Comparison of ENCODE assay signal across 8 mouse cellular contexts in the genomic region with DNA sequence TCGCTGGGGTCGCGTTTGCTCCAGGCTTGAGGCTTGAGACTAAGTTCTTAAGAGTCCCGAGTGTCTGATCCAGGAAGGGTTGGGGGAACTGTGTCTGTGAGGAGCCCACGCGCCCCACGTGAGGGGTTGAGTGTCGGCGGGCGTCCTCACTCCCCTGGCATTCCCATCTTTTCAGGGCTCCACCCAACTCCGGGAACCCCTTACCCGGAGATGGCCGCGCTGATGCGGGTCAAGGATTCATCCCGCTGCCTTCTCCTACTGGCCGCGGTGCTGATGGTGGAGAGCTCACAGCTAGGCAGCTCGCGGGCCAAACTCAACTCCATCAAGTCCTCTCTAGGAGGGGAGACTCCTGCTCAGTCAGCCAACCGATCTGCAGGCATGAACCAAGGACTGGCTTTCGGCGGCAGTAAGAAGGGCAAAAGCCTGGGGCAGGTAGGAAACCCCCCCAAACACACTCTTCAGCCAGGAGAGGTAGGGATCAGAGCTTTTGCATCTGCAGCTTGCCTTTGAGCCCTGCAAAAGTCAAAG. TPM values are rescaled to one million over a fixed set of nuclear protein-coding genes. Genes with fewer than 3 reads are reported as not detected.
DNase-seq lines count a peak whose midpoint lies in the region; ATAC-seq lines count a peak whose summit lies in the region.

No protein-coding gene starts in this region.

- H3K36me3 ChIP-seq in heart, embryonic 12.5 days = no peaks in the 10 kb centered on the region
- no peaks in the 10 kb centered on the region for H3K36me3 ChIP-seq in forebrain, embryonic 16.5 days (ENCODE audit: control insufficient read depth, insufficient read depth)
- no peaks in the 10 kb centered on the region for H3K36me3 ChIP-seq in limb, embryonic 11.5 days (ENCODE audit: control insufficient read depth, insufficient read depth, low read length)

- H3K9ac ChIP-seq in heart, embryonic 12.5 days = peak overlapping the region; percentile 53
- peak overlapping the region; percentile 33; the same call in 1 of the 2 replicates for H3K9ac ChIP-seq in forebrain, embryonic 16.5 days (replicated peaks; ENCODE audit: low read depth, low read length)
- H3K9ac ChIP-seq in limb, embryonic 11.5 days (ENCODE audit: low read length) = peak overlapping the region; percentile 41

- 0 out of 2 replicates have a peak, but pooled peaks have one; percentile 7 for ATAC-seq in heart, embryonic 12.5 days (ENCODE audit: insufficient number of reproducible peaks, low FRiP score)
- ATAC-seq in forebrain, embryonic 16.5 days = 0 out of 2 replicates have a peak, but pooled peaks have one; percentile 7
- ATAC-seq in limb, embryonic 11.5 days (ENCODE audit: insufficient number of reproducible peaks, low FRiP score, low TSS enrichment, low read depth) = no peak

- H3K4me2 ChIP-seq in heart, embryonic 12.5 days = peak overlapping the region; percentile 94
- peak overlapping the region; percentile 81 for H3K4me2 ChIP-seq in forebrain, embryonic 16.5 days (ENCODE audit: low read length)
- H3K4me2 ChIP-seq in limb, embryonic 11.5 days (ENCODE audit: low read depth, severe bottlenecking) = peak overlapping the region; percentile 78

- intact Hi-C loops in heart, postnatal 10 days (cut with DNase I) = loop anchor here (5.0 to 10.0 kb wide), 3 partner anchors 109 to 491 kb away; no protein-coding TSS in a partner anchor

- H3K27ac ChIP-seq in heart, embryonic 12.5 days (ENCODE audit: poor library complexity, severe bottlenecking) = no peak overlapping the region
- H3K27ac ChIP-seq in forebrain, embryonic 16.5 days (ENCODE audit: low read length) = no peak overlapping the region
- no peak overlapping the region for H3K27ac ChIP-seq in limb, embryonic 11.5 days (replicated peaks; ENCODE audit: low read depth, low read length)

- WGBS in heart, embryonic 12.5 days = under 1% methylated on average over 23 of the region's 23 CpGs
- WGBS in forebrain, embryonic 16.5 days = under 1% methylated on average over 23 of the region's 23 CpGs
- WGBS in limb, embryonic 11.5 days = under 1% methylated on average over 23 of the region's 23 CpGs

- H3K4me3 ChIP-seq in heart, embryonic 12.5 days = peak overlapping the region; percentile 46
- H3K4me3 ChIP-seq in forebrain, embryonic 16.5 days (replicated peaks; ENCODE audit: low read length) = peak overlapping the region; percentile 46
- peak overlapping the region; percentile 44 for H3K4me3 ChIP-seq in limb, embryonic 11.5 days (ENCODE audit: low read depth, low read length)

- H3K9me3 ChIP-seq in heart, embryonic 12.5 days (replicated peaks) = no peaks in the 10 kb centered on the region
- H3K9me3 ChIP-seq in forebrain, embryonic 16.5 days (ENCODE audit: control insufficient read depth, low read length) = no peaks in the 10 kb centered on the region
- H3K9me3 ChIP-seq in limb, embryonic 11.5 days (ENCODE audit: control insufficient read depth, low read length) = no peaks in the 10 kb centered on the region

- H3K4me1 ChIP-seq in heart, embryonic 12.5 days (replicated peaks) = peaks cover 18% of the 10 kb centered on the region; the same call in 1 of the 2 replicates
- peaks cover 25% of the 10 kb centered on the region for H3K4me1 ChIP-seq in forebrain, embryonic 16.5 days (replicated peaks; ENCODE audit: control insufficient read depth, insufficient read depth, low read length)
- no peaks in the 10 kb centered on the region; the same call in 1 of the 2 replicates for H3K4me1 ChIP-seq in limb, embryonic 11.5 days (ENCODE audit: control insufficient read depth, insufficient read depth, low read length)

- H3K27me3 ChIP-seq in heart, embryonic 12.5 days (replicated peaks) = peaks cover 17% of the 10 kb centered on the region
- H3K27me3 ChIP-seq in forebrain, embryonic 16.5 days (replicated peaks; ENCODE audit: control insufficient read depth, insufficient read depth, low read length) = peaks cover 10% of the 10 kb centered on the region
- H3K27me3 ChIP-seq in limb, embryonic 11.5 days (ENCODE audit: control insufficient read depth, insufficient read depth, low read length) = no peaks in the 10 kb centered on the region

- no peak for DNase-seq in heart, postnatal 10 days
- DNase-seq in R1 (ENCODE audit: low read depth, low spot score) = peak; percentile 39
- DNase-seq in limb, embryonic 11.5 days (ENCODE audit: low spot score) = peak; percentile 72
- DNase-seq in retina, postnatal 1 day = peak; percentile 43
- no peak for DNase-seq in thymus, postnatal 14 days
- DNase-seq in adrenal gland, postnatal 4 days (ENCODE audit: low spot score in 2 of 2) = no peak

RNA-seq across cellular contexts. Expression of a gene that starts 0.8 kb away (rescaled TPM):
- polyA plus RNA-seq in heart, embryonic 12.5 days (2016; fragmentation: Nextera tagmentation; extraction: Ambion mirVana) = 1.8 and 2.0 TPM in 2 replicates
- total RNA-seq in heart, postnatal 10 days (2021) = under 1 TPM; 0.29 to 0.55 TPM
- 1.5 and 1.8 TPM in 2 replicates for polyA plus RNA-seq in forebrain, embryonic 16.5 days (2015; fragmentation: Nextera tagmentation; extraction: Ambion mirVana)
- 12.8 and 14.7 TPM in 2 replicates for polyA plus RNA-seq in limb, embryonic 11.5 days (2014; fragmentation: Nextera tagmentation; extraction: Ambion mirVana)
- 10 to 100 TPM; 12.3 to 14.5 TPM for total RNA-seq in adrenal gland, postnatal 4 days (2021)

Comparison
In these comparisons a context has a peak if more than half of its experiments do, and no peak if none do; other contexts are left out.
1. DNase-seq: peak in R1 (single experiment), limb, embryonic 11.5 days (single experiment) and retina, postnatal 1 day (single experiment); none in heart, postnatal 10 days (0 of 2), thymus, postnatal 14 days (single experiment) and adrenal gland, postnatal 4 days (0 of 2).
2. Peak in every context shown above with its lines, with median percentiles within 50 percentile points of each other: H3K4me2 ChIP-seq, H3K4me3 ChIP-seq and H3K9ac ChIP-seq.